Mouse (Mus musculus): ENCODE measurements around the gene Babam2.

DNA sequence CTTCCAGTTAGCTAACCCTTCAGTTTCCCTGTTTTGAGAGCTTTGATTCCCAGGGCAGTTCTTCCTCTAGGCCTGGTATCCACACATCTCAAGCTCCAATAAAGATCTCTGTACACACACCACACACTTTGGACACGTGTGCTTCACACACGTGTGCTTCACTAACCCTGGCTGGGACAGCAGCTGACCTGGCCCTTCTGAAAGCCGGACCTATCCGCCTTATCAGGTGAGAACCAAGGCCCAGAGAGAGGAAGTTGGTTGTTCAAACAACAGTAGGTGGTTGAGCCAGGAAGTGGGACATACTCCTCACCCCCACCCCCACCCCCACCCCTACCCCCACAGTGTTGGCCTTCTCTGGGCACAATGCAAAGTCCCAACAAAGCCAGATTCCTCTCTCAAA lies 413.2 kb downstream of the Babam2 start:
- no peak for TF ChIP-seq GATA1 (IDR thresholded peaks at IDR 0.05; ENCODE audit: low read length)
- TF ChIP-seq TAL1 (IDR thresholded peaks at IDR 0.05; ENCODE audit: low read length), result no peak

All from erythroblast, embryonic 14.5 days (primary cell).